Mouse (Mus musculus): Measurements from ENCODE around the gene Proca1. TPM values are rescaled to one million over a fixed set of nuclear protein-coding genes. Genes with fewer than 3 reads are reported as not detected.

Gene Proca1
- polyA plus RNA-seq, 1 experiment from 2014 or later, result 2.9 TPM

DNA sequence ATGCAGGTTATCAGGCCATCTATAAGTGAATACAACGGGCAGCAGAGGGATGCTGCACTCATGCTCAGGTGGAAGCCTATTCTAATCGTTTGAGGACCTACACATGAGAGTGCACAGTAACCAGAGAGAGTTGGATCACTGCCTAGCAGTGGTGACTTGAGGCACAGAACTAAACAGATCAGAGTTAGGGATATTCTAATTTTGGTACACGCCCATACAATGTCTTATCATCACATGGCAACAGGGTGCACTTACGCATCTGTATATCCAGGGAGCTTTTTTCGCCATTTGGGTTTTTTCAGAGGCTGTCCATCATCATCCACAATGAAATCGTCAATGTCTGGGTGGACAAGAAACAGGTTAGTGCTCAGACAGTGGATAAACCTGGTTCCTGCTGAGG is 38.3 kb downstream of the Proca1 start:
- H3K36me3 ChIP-seq, result peaks cover 85% of the 10 kb centered on the region
- WGBS, result 88% methylated on average over 6 of the region's 6 CpGs
- H3K27me3 ChIP-seq (ENCODE audit: insufficient read depth, poor library complexity, severe bottlenecking), result no peaks in the 10 kb centered on the region
- DNase-seq (ENCODE audit: low spot score), result no peak
- H3K4me3 ChIP-seq, result no peak overlapping the region
- H3K4me1 ChIP-seq, result no peaks in the 10 kb centered on the region
- H3K27ac ChIP-seq, result no peak overlapping the region
- H3K9me3 ChIP-seq, result no peaks in the 10 kb centered on the region

DNA sequence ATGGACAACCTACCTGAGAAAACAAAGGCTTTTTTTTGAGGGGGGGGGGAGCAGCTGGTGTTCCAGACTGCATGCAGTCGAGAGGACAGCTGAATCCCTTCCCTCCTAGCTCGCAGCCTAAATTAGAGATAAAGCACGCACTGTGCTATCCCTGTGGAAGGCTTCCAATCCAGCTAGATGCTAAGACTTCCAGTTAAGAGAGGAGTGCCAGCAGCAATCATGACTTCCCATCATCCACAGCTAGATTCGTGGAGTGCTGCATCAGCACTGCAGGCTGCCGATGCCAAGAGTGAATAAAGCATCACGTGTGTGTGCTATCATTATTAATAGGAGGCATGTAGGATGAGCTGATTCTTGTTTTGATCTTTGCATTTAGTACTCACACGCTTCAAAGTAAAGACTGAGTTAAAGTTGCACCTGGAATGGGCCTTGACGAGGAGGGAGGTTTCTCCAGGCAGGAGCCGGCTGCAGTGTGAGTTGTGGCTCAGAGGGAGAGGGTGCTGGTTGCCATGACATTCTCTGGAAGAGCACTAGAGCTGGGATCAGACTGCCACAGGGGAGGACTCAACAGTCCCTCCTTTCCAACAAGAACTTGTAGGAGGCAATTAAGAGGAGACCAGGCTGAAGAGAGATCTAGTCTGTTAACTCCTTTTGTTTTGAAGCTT is 47.1 kb downstream of the Proca1 start:
- Histone ChIP-seq H3K9me3 (no peaks in the 10 kb centered on the region), H3K27me3 (ENCODE audit: insufficient read depth, poor library complexity, severe bottlenecking) (no peaks in the 10 kb centered on the region), H3K36me3 (peaks cover 37% of the 10 kb centered on the region), H3K4me3 (no peak overlapping the region), H3K4me1 (peaks cover 8% of the 10 kb centered on the region), H3K27ac (no peak overlapping the region)
- WGBS, result 90% methylated on average over 9 of the region's 9 CpGs
- DNase-seq (ENCODE audit: low spot score), result no peak

DNA sequence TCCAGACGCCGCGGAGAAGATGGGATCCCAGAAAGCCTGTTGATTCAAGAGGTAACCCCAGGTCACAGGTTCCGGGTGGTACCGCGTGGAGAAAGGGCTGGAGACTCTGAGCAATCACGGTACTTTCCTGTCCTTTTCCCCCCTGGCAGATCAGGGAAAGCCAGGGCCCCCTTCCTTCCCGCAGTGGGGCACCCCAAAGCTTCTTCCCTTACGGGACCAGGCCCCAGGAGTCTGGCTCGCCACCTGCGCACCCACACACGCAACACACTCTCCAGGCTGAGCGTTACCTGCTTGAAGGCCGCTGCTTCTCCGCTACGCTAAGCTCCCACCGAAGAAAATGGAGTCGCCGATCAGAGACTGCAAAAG is 52.1 kb downstream of the Proca1 start:
- H3K9me3 ChIP-seq, result no peaks in the 10 kb centered on the region
- 0% methylated on average over 19 of the region's 19 CpGs for WGBS
- H3K4me1 ChIP-seq, result peaks cover 20% of the 10 kb centered on the region
- peak overlapping the region; percentile 98 for H3K4me3 ChIP-seq
- H3K36me3 ChIP-seq, result peaks cover 16% of the 10 kb centered on the region
- peak overlapping the region; percentile 94 for H3K27ac ChIP-seq
- H3K27me3 ChIP-seq (ENCODE audit: insufficient read depth, poor library complexity, severe bottlenecking), result no peaks in the 10 kb centered on the region
- no peak for DNase-seq (ENCODE audit: low spot score)

DNA sequence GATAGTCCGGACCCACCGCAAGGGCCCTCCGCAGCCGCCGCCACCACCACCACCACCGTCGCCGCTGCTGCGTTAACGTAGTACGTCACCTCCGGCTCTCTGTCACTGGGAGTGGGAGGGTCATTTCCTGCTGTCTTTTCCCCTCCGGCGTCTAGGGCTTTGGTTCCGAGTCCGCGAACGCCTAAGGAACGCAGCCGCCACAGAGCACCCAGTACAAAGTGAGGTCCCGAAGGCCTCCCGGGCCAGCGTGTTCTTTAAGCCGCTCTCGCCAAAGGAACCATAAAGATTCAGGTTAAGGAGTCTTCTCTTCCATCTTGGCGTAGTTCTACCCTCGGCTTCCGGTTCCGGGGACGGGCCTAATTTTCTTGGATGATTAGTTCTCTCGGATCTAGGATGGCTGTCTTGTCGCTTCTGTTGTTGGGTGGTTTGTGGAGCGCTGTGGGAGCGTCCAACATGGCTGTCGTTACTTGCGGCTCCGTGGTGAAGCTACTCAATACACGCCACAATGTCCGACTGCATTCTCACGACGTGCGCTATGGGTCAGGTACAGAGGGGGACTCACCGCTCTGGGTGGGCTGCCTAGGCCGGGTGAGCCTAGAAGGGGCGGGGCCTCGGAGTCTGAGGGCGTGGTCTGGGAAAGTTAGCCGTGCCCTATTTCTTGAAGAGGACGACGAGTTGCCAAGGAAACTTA is 52.6 kb downstream of the Proca1 start, which contains the start of the genes Sdf2 and Supt6:
Gene Sdf2 (plus strand): TSS at position 120 of the 691 bp plus-strand sequence.
Gene Supt6 (minus strand): TSS at position 361 of the 691 bp plus-strand sequence.
- Histone ChIP-seq H3K9me3 (no peaks in the 10 kb centered on the region), H3K4me3 (peak within 1 kb of the TSS; percentile 98), H3K36me3 (peaks cover 16% of the 10 kb centered on the region), H3K4me1 (peaks cover 20% of the 10 kb centered on the region), H3K27me3 (ENCODE audit: insufficient read depth, poor library complexity, severe bottlenecking) (no peaks in the 10 kb centered on the region), H3K27ac (peak within 1 kb of the TSS; percentile 94)
- DNase-seq (ENCODE audit: low spot score), result peak; percentile 98
- WGBS, result under 1% methylated on average over 50 of the region's 50 CpGs

DNA sequence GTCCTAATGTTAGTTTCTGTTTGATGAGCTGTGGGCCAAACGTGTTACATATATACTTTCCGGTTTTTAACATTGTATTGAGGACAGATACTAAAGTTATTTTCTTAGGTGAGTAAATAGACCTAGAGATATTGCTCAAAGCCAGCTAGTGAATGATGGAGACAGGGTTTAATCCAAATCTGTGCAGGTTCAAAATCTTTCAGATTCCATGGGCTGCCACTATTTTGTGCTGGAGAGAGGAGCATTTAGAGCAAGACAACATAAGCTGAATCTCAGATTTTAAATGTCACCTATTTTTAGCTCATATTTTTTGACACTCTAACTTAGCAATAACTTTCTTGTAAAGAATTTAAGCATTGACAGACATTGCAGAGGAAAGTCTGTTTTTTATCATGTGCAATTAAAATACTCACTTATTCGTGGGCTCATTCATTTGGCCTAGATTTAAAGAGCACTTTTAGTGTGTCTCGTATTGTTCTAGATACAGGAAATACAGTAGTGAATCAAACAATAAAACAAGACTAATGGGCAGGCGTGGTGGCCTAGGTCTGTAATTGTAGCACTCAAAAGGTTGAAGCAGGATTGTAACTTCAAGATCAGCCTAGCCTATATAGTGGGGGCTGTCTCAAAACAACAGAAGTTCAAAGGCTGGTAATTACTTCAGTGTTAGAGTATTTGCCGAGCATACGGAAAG is 53.3 kb downstream of the Proca1 start:
- Histone ChIP-seq H3K27ac (peak overlapping the region; percentile 94), H3K9me3 (no peaks in the 10 kb centered on the region), H3K27me3 (ENCODE audit: insufficient read depth, poor library complexity, severe bottlenecking) (no peaks in the 10 kb centered on the region), H3K4me3 (peak overlapping the region; percentile 98), H3K4me1 (peaks cover 20% of the 10 kb centered on the region), H3K36me3 (peaks cover 21% of the 10 kb centered on the region)
- DNase-seq (ENCODE audit: low spot score), result no peak
- WGBS, result 50% methylated on average over 7 of the region's 7 CpGs

DNA sequence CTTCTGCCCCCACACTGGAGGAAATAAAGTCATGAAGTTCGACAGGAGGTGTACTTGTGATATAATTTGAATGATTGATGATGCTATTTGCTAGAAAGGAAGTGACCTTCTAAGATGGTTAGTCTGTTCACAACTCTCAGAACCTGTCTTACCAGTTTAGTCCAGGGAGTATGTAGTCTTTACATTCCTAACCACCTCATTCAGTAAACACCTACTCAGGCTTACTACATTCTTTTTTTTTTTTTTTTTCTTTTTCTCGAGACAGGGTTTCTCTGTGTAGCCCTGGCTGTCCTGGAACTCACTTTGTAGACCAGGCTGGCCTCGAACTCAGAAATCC is 53.8 kb downstream of the Proca1 start:
- H3K9me3 ChIP-seq, result no peaks in the 10 kb centered on the region
- no peak for DNase-seq (ENCODE audit: low spot score)
- H3K36me3 ChIP-seq, result peaks cover 24% of the 10 kb centered on the region
- WGBS, result 60% methylated on average over 3 of the region's 3 CpGs
- H3K4me3 ChIP-seq, result peak overlapping the region; percentile 98
- no peak overlapping the region for H3K27ac ChIP-seq
- no peaks in the 10 kb centered on the region for H3K27me3 ChIP-seq (ENCODE audit: insufficient read depth, poor library complexity, severe bottlenecking)
- peaks cover 20% of the 10 kb centered on the region for H3K4me1 ChIP-seq

DNA sequence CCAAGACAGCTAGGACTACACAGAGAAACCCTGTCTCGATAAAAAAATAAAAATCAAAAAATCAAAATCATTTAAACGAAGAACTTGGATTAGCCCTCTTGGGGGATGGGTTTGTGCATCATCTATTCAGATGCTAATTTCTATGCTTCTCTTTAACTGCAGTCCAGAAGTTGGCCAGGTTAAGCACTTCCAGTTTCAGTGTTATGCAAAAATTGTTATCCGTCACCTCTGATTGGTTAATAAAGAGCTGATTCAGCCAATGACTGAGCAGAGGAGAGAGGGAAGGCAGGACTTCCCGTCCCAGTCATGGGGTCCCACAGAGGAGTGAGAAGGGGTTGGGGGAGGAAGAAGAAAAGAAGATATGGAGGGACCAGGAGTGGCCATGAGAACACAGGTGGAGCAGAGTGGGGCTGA is 54.5 kb downstream of the Proca1 start:
- no peak for DNase-seq (ENCODE audit: low spot score)
- H3K27me3 ChIP-seq (ENCODE audit: insufficient read depth, poor library complexity, severe bottlenecking), result no peaks in the 10 kb centered on the region
- H3K36me3 ChIP-seq, result peaks cover 27% of the 10 kb centered on the region
- WGBS, result 68% methylated on average over 4 of the region's 4 CpGs
- H3K4me3 ChIP-seq, result no peak overlapping the region
- peaks cover 20% of the 10 kb centered on the region for H3K4me1 ChIP-seq
- no peak overlapping the region for H3K27ac ChIP-seq
- H3K9me3 ChIP-seq, result no peaks in the 10 kb centered on the region

Small RNAs within 50 kb of the gene (microRNA-seq; reads per million reads assigned to microRNA genes)
- gene Mir7653, result 1.0 reads per million

Other genes starting within 250 kb of the Proca1 start
- gene Phf12, start 210.6 kb upstream of the Proca1 start, polyA plus RNA-seq (2016; fragmentation: Nextera tagmentation; extraction: Ambion mirVana), result 13.2 and 20.0 TPM in 2 replicates
- 14.6 and 16.5 TPM in 2 replicates for gene Dhrs13, start 161.1 kb upstream of the Proca1 start, polyA plus RNA-seq (2016; fragmentation: Nextera tagmentation; extraction: Ambion mirVana)
- 72.0 and 81.4 TPM in 2 replicates for gene Flot2, start 155.5 kb upstream of the Proca1 start, polyA plus RNA-seq (2016; fragmentation: Nextera tagmentation; extraction: Ambion mirVana)
- 30.7 and 35.6 TPM in 2 replicates for gene Eral1, start 113.0 kb upstream of the Proca1 start, polyA plus RNA-seq (2016; fragmentation: Nextera tagmentation; extraction: Ambion mirVana)
- 24.0 and 25.5 TPM in 2 replicates for gene Fam222b, start 98.7 kb upstream of the Proca1 start, polyA plus RNA-seq (2016; fragmentation: Nextera tagmentation; extraction: Ambion mirVana)
- gene Traf4, start 27.8 kb upstream of the Proca1 start, polyA plus RNA-seq (2016; fragmentation: Nextera tagmentation; extraction: Ambion mirVana), result 57.9 and 88.7 TPM in 2 replicates
- gene Nek8, start 16.7 kb upstream of the Proca1 start, polyA plus RNA-seq (2016; fragmentation: Nextera tagmentation; extraction: Ambion mirVana), result 15.3 and 16.5 TPM in 2 replicates
- gene Tlcd1, start 16.7 kb upstream of the Proca1 start, polyA plus RNA-seq (2016; fragmentation: Nextera tagmentation; extraction: Ambion mirVana), result 16.9 and 18.7 TPM in 2 replicates
- gene Rpl23a, start 9.8 kb upstream of the Proca1 start, polyA plus RNA-seq (2016; fragmentation: Nextera tagmentation; extraction: Ambion mirVana), result 863 and 999 TPM in 2 replicates
- 63.2 and 88.1 TPM in 2 replicates for gene Rab34, start 5.0 kb upstream of the Proca1 start, polyA plus RNA-seq (2016; fragmentation: Nextera tagmentation; extraction: Ambion mirVana)
- gene Sdf2, start 52.4 kb downstream of the Proca1 start, polyA plus RNA-seq (2016; fragmentation: Nextera tagmentation; extraction: Ambion mirVana), result 44.0 and 49.0 TPM in 2 replicates
- gene Supt6, start 52.6 kb downstream of the Proca1 start, polyA plus RNA-seq (2016; fragmentation: Nextera tagmentation; extraction: Ambion mirVana), result 28.3 and 29.1 TPM in 2 replicates
- gene 2610507B11Rik, start 68.4 kb downstream of the Proca1 start, polyA plus RNA-seq (2016; fragmentation: Nextera tagmentation; extraction: Ambion mirVana), result 69.3 and 76.7 TPM in 2 replicates
- gene BC030499, start 97.4 kb downstream of the Proca1 start, polyA plus RNA-seq (2016; fragmentation: Nextera tagmentation; extraction: Ambion mirVana), result 0.23 and 0.69 TPM in 2 replicates
- 39.1 and 39.3 TPM in 2 replicates for gene Spag5, start 108.1 kb downstream of the Proca1 start, polyA plus RNA-seq (2016; fragmentation: Nextera tagmentation; extraction: Ambion mirVana)
- gene Aldoc, start 129.6 kb downstream of the Proca1 start, polyA plus RNA-seq (2016; fragmentation: Nextera tagmentation; extraction: Ambion mirVana), result 11.2 and 17.2 TPM in 2 replicates
- 72.0 and 78.3 TPM in 2 replicates for gene Pigs, start 135.0 kb downstream of the Proca1 start, polyA plus RNA-seq (2016; fragmentation: Nextera tagmentation; extraction: Ambion mirVana)
- gene Unc119, start 150.1 kb downstream of the Proca1 start, polyA plus RNA-seq (2016; fragmentation: Nextera tagmentation; extraction: Ambion mirVana), result 40.7 and 66.1 TPM in 2 replicates
- 0.13 TPM in 1 of 2 replicates, not detected in the other for gene Foxn1, start 193.2 kb downstream of the Proca1 start, polyA plus RNA-seq (2016; fragmentation: Nextera tagmentation; extraction: Ambion mirVana)
- not detected in 2 replicates for gene Slc13a2, start 228.8 kb downstream of the Proca1 start, polyA plus RNA-seq (2016; fragmentation: Nextera tagmentation; extraction: Ambion mirVana)

All from heart, embryonic 10.5 days (tissue).